Mouse (Mus musculus) cerebellum, adult 2 months (tissue): Measurements from ENCODE around the gene Gabrr1.

Experiments used
- CTCF ChIP-seq: fragments of 200-500 bp; IDR thresholded peaks from 2 replicates; pipeline ENCODE4 v1.5.1; 2011; ENCODE audit warnings: low read depth, mild to moderate bottlenecking, control low read depth, low read length, moderate library complexity, borderline replicate concordance; ENCODE audit not compliant: insufficient read depth
- POLR2A ChIP-seq: fragments of 200-500 bp; IDR thresholded peaks from 2 replicates; pipeline ENCODE4 v1.6.1; 2011; ENCODE audit warnings: low read length, control low read depth, borderline replicate concordance; ENCODE audit not compliant: insufficient read depth

- TF ChIP-seq CTCF: 0 out of 2 replicates have a peak, but pooled peaks have one; percentile 14
- no peak for TF ChIP-seq POLR2A
Observed at GRCm38 (mm10) chr4:33188164-33188563, 55.8 kb downstream of the Gabrr1 start.
